Mouse (Mus musculus) limb, embryonic 11.5 days (tissue): Measurements from ENCODE around the gene Gm6583. TPM values are rescaled to one million over a fixed set of nuclear protein-coding genes. Genes with fewer than 3 reads are reported as not detected.

ENCODE experiments used
- ATAC-seq: fragments of 200-750 bp; cut with Nextera tagmentation; 2 replicates; pipeline ENCODE4 v1.8.0; 2017; ENCODE audit warnings: low read depth; ENCODE audit not compliant: insufficient number of reproducible peaks, low FRiP score, low TSS enrichment
- DNase-seq: peaks from one replicate; pipeline ENCODE4 v3.0.0-alpha.2; 2015; ENCODE audit warnings: low spot score
- H3K27ac ChIP-seq: fragments of 300-500 bp; sonication (generic); replicated peaks from 2 replicates; pipeline ENCODE4 v1.5.1; 2014; ENCODE audit warnings: low read depth, mild to moderate bottlenecking, low read length
- H3K27me3 ChIP-seq: fragments of 300-500 bp; sonication (generic); 2 replicates; pipeline ENCODE4 v1.6.1; 2014; ENCODE audit warnings: mild to moderate bottlenecking, low read length, mixed read lengths; ENCODE audit not compliant: control insufficient read depth, insufficient read depth
- H3K36me3 ChIP-seq: fragments of 300-500 bp; sonication (generic); 2 replicates; pipeline ENCODE4 v1.6.1; 2014; ENCODE audit warnings: mild to moderate bottlenecking, low read length, moderate library complexity, mixed read lengths; ENCODE audit not compliant: control insufficient read depth, insufficient read depth
- H3K4me1 ChIP-seq: fragments of 300-500 bp; sonication (generic); 2 replicates; pipeline ENCODE4 v1.6.1; 2014; ENCODE audit warnings: low read length, mixed read lengths; ENCODE audit not compliant: control insufficient read depth, insufficient read depth
- H3K4me2 ChIP-seq: fragments of 300-500 bp; sonication (generic); 2 replicates; pipeline ENCODE4 v1.6.1; 2014; ENCODE audit warnings: low read depth, mild to moderate bottlenecking, moderate library complexity; ENCODE audit not compliant: severe bottlenecking
- H3K4me3 ChIP-seq: fragments of 300-500 bp; sonication (generic); 2 replicates; pipeline ENCODE4 v1.5.1; 2014; ENCODE audit warnings: low read depth, low read length
- H3K9ac ChIP-seq: fragments of 300-500 bp; sonication (generic); 2 replicates; pipeline ENCODE4 v1.6.1; 2014; ENCODE audit warnings: mild to moderate bottlenecking, low read length
- H3K9me3 ChIP-seq: fragments of 300-500 bp; sonication (generic); 2 replicates; pipeline ENCODE4 v1.6.1; 2016; ENCODE audit warnings: low read length; ENCODE audit not compliant: control insufficient read depth
- WGBS: fragments of 180-500 bp; shearing (Covaris S2); extraction: QIAGEN DNeasy Blood & Tissue Kit; methylation state at CpG from one replicate; pipeline ENCODE4 v1.1.7; 2014; 5-methylcytosine and 5-hydroxymethylcytosine counted together
- polyA plus RNA-seq: library from polyadenylated mRNA; unstranded; fragments of >200 nt; fragmentation: Nextera tagmentation; extraction: Ambion mirVana; gene quantifications from 2 replicates; pipeline ENCODE4 v1.2.1, GENCODE M21; 2014

Gm6583 gene
- polyA plus RNA-seq, 1 experiment from 2014 or later: 0.12 TPM

DNA sequence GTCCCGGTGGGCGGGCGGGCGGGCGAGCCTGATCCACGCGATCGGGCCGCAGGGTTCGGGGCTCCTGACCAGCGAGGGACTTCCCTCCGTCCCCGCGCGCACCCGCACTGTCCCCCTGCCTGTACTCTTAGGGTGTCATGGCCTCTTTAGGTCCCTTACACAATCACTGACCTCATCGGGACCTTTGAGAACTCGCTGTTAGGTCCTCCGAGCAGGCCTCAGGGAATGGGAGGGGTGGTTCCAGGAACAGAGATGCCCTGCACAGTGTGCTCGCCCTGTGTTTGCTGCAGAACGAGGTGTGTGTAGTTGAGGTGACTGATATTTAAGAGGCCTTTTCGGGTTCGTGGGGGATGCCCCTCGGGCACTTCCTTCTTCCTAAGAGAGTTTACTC is 12.6 kb downstream of the Gm6583 start:
- H3K27ac ChIP-seq: no peak overlapping the region
- H3K4me3 ChIP-seq: peak overlapping the region; percentile 89
- peak overlapping the region; percentile 78 for H3K9ac ChIP-seq
- peaks cover 7% of the 10 kb centered on the region; the same call in 1 of the 2 replicates for H3K4me1 ChIP-seq
- no peaks in the 10 kb centered on the region for H3K27me3 ChIP-seq
- DNase-seq (no peak), ATAC-seq (peak; percentile 67)
- peaks cover 5% of the 10 kb centered on the region for H3K36me3 ChIP-seq
- H3K9me3 ChIP-seq: no peaks in the 10 kb centered on the region
- under 1% methylated on average over 22 of the region's 24 CpGs for WGBS
- peak overlapping the region; percentile 77 for H3K4me2 ChIP-seq

- H3K4me2 ChIP-seq: peak within 1 kb of the TSS; percentile 77
- peaks cover 5% of the 10 kb centered on the region for H3K36me3 ChIP-seq
- peaks cover 7% of the 10 kb centered on the region; the same call in 1 of the 2 replicates for H3K4me1 ChIP-seq
- peak; percentile 92 for DNase-seq
- H3K9ac ChIP-seq: peak within 1 kb of the TSS; percentile 78
- WGBS: 2% methylated on average over 64 of the region's 64 CpGs
- ATAC-seq: peak; percentile 55
- peak within 1 kb of the TSS; percentile 89 for H3K4me3 ChIP-seq
- H3K27ac ChIP-seq: no peak within 1 kb of the TSS
- H3K27me3 ChIP-seq: no peaks in the 10 kb centered on the region
- H3K9me3 ChIP-seq: no peaks in the 10 kb centered on the region
Measured at GRCm38 (mm10) chr5:112342463-112343204, 13.2 kb downstream of the Gm6583 start, which contains the start of the genes Srrd and Hps4. Srrd (minus strand) TSS chr5:112343040. Hps4 (plus strand) TSS chr5:112343083.

GRCm38 (mm10) chr5:112339215-112339614 is 16.6 kb downstream of the Gm6583 start:
- Histone ChIP-seq H3K27ac (no peak overlapping the region), H3K9me3 (no peaks in the 10 kb centered on the region), H3K27me3 (no peaks in the 10 kb centered on the region), H3K36me3 (peaks cover 27% of the 10 kb centered on the region), H3K4me1 (peaks cover 7% of the 10 kb centered on the region; the same call in 1 of the 2 replicates), H3K4me2 (no peak overlapping the region), H3K9ac (no peak overlapping the region), H3K4me3 (no peak overlapping the region)
- DNase-seq: no peak
- 74% methylated on average over 7 of the region's 7 CpGs for WGBS
- ATAC-seq: no peak

DNA sequence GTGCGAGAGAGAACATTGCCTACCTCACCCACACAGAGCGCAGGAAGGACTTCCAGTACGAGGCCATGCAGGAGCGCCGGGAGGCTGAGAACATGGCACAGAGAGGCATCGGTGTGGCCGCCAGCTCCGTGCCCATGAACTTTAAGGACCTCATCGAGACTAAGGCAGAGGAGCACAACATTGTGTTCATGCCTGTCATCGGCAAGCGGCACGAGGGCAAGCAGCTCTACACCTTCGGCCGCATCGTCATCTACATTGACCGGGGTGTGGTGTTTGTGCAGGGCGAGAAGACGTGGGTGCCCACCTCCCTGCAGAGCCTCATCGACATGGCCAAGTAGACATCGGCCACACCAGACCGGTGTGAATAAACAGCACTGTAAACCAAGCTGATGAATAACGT is 18.8 kb downstream of the Gm6583 start:
- Histone ChIP-seq H3K4me3 (no peak overlapping the region), H3K36me3 (peaks cover 45% of the 10 kb centered on the region), H3K27ac (no peak overlapping the region), H3K9ac (no peak overlapping the region), H3K4me2 (no peak overlapping the region), H3K9me3 (no peaks in the 10 kb centered on the region), H3K27me3 (no peaks in the 10 kb centered on the region), H3K4me1 (peaks cover 2% of the 10 kb centered on the region; the same call in 1 of the 2 replicates)
- DNase-seq (no peak), ATAC-seq (no peak)
- 94% methylated on average over 22 of the region's 22 CpGs for WGBS

DNA sequence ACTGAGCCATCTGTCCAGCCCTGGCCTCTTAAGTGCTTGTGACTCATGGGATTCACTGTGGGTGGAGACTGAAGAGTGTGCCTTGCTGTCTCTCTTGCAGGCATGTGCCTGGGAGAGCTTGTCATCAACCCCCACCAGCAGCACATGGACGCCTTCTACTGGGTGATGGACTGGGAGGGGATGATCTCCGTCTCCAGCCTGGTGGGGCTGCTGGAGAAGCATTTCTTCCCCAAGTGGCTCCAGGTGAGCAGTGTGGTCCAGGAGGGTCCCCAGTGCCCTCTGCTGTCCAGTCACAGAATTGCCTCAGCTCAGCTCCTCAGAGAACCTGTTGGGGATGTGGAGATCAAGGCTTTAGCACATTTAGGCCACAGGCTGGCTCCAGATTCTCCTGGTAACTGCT is 20.4 kb downstream of the Gm6583 start:
- H3K36me3 ChIP-seq: peaks cover 59% of the 10 kb centered on the region
- no peaks in the 10 kb centered on the region for H3K27me3 ChIP-seq
- H3K4me2 ChIP-seq: no peak overlapping the region
- H3K27ac ChIP-seq: no peak overlapping the region
- ATAC-seq (no peak), DNase-seq (peak; percentile 69)
- no peak overlapping the region for H3K9ac ChIP-seq
- H3K4me3 ChIP-seq: no peak overlapping the region
- H3K4me1 ChIP-seq: no peaks in the 10 kb centered on the region
- 33% methylated on average over 2 of the region's 2 CpGs for WGBS
- no peaks in the 10 kb centered on the region for H3K9me3 ChIP-seq

- Histone ChIP-seq H3K4me3 (no peak overlapping the region), H3K9ac (no peak overlapping the region), H3K4me1 (peaks cover 10% of the 10 kb centered on the region), H3K27ac (no peak overlapping the region), H3K9me3 (no peaks in the 10 kb centered on the region), H3K36me3 (peaks cover 44% of the 10 kb centered on the region), H3K4me2 (no peak overlapping the region), H3K27me3 (no peaks in the 10 kb centered on the region)
- no peak for ATAC-seq
- DNase-seq: no peak
- WGBS: 91% methylated on average over 14 of the region's 14 CpGs
Measured at GRCm38 (mm10) chr5:112329805-112330564, 25.8 kb downstream of the Gm6583 start.

DNA sequence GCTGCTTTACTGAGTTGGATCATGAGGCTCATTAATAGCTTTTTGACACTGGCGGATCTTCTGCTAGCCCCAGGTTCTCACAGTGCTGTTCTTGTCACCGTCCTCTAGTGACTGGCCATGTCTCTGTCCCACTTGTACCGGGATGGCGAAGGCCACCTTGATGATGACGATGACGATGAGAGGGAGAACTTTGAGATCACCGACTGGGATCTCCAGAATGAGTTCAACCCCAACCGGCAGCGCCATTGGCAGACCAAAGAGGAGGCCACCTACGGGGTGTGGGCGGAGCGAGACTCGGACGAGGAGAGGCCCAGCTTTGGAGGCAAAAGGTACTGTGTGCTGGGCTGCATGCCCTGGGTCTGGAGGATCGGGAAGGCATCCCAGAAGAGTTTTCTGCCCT is 28.0 kb downstream of the Gm6583 start:
- H3K27me3 ChIP-seq: no peaks in the 10 kb centered on the region
- H3K27ac ChIP-seq: no peak overlapping the region
- H3K4me1 ChIP-seq: peaks cover 10% of the 10 kb centered on the region
- ATAC-seq (no peak), DNase-seq (no peak)
- H3K36me3 ChIP-seq: peaks cover 29% of the 10 kb centered on the region
- no peak overlapping the region for H3K9ac ChIP-seq
- no peaks in the 10 kb centered on the region for H3K9me3 ChIP-seq
- WGBS: 92% methylated on average over 15 of the region's 15 CpGs
- no peak overlapping the region for H3K4me2 ChIP-seq
- no peak overlapping the region for H3K4me3 ChIP-seq

DNA sequence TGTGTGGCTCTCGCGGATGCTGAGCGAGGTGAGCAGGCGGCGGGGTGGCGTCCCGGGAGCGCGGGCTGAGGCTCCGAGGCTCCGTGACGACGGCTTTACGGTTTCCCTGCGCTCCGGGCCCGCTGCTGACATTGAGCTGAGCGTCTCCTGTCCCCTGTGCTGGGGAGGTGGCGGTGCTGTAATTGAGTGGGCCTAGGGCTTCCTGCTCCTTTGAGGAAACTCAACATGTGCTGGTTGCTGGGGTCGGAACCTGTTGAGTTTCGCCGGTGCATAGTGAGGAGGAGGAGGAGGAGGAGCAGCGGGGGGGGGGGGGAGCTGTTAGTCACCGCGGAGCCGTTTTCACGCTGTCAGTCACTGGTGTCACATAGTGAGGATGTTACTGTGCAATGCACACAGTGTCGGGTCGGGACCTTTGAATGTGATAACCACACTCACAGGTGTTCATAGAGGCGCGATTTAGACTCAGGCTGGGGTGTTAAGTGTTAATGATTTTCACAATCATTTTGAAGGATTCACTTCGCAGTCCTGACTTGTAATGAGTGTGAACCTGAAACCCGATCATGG is 29.3 kb downstream of the Gm6583 start:
- peak overlapping the region; percentile 63 for H3K4me2 ChIP-seq
- no peak for DNase-seq
- H3K4me3 ChIP-seq: peak overlapping the region; percentile 98
- WGBS: under 1% methylated on average over 32 of the region's 33 CpGs
- H3K9ac ChIP-seq: peak overlapping the region; percentile 80
- no peaks in the 10 kb centered on the region for H3K27me3 ChIP-seq
- H3K36me3 ChIP-seq: peaks cover 17% of the 10 kb centered on the region
- ATAC-seq: peak; percentile 63; the same call in 1 of the 2 replicates
- peaks cover 10% of the 10 kb centered on the region for H3K4me1 ChIP-seq
- H3K9me3 ChIP-seq: no peaks in the 10 kb centered on the region
- H3K27ac ChIP-seq: 0 out of 2 replicates have a peak overlapping the region, but pooled peaks have one; percentile 26
